Mouse (Mus musculus): ENCODE results near the gene 4933424G06Rik.

The 4933424G06Rik gene

GRCm38 (mm10) chr1:36709854-36710280, at the start of gene 4933424G06Rik:
Gene 4933424G06Rik, plus strand, starts transcription at chr1:36710149.
- CTCF ChIA-PET, result interaction anchor here in 3 of 4 experiments (0.6 to 3.8 kb wide), 10 partner anchors 9 to 199 kb away, joined by 3 to 26 read pairs (median 4); partner anchors contain the start of genes Ankrd39 (in 2 of the 3) and Fam178b (in 2 of the 3)

GRCm38 (mm10) chr1:36664457-36664856, 45.5 kb upstream of the 4933424G06Rik start:
- POLR2A ChIA-PET, result interaction anchor here in 2 of 4 experiments (0.7 to 1.3 kb wide), 7 partner anchors 20 to 136 kb away, joined by 3 to 4 read pairs (median 3); no protein-coding TSS in a partner anchor
- CTCF ChIA-PET, result interaction anchor here (0.7 to 2.7 kb wide), 7 partner anchors 16 to 432 kb away, joined by 3 to 15 read pairs (median 7); partner anchors contain the start of gene Ankrd39 (in 4 of the 4)

More at GRCm38 (mm10) chr1:36709854-36710280, at the start of gene 4933424G06Rik:
- POLR2A ChIA-PET, result interaction anchor here in 3 of 4 experiments (0.5 to 4.0 kb wide), 21 partner anchors 8 to 784 kb away, joined by 3 to 51 read pairs (median 4); partner anchors contain the start of genes Fam178b (in 3 of the 3), Cox5b (in 2 of the 3), Ankrd39 (in 1 of the 3) and Coa5 (in 1 of the 3)

GRCm38 (mm10) chr1:36665165-36665723, 44.7 kb upstream of the 4933424G06Rik start:
- POLR2A ChIA-PET, result interaction anchor here in 1 of 4 experiments (1.3 to 1.4 kb wide), 2 partner anchors 85 to 135 kb away, joined by 3 read pairs; no protein-coding TSS in a partner anchor
- CTCF ChIA-PET, result interaction anchor here in 3 of 4 experiments (1.2 to 2.7 kb wide), 4 partner anchors 19 to 118 kb away, joined by 3 to 15 read pairs (median 10); partner anchors contain the start of gene Ankrd39 (in 3 of the 3)

GRCm38 (mm10) chr1:36665934-36666333, 44.0 kb upstream of the 4933424G06Rik start:
- ChIA-PET POLR2A (interaction anchor here in 1 of 4 experiments (0.7 to 1.4 kb wide), 2 partner anchors 86 to 219 kb away, joined by 3 to 4 read pairs; no protein-coding TSS in a partner anchor), CTCF (interaction anchor here in 1 of 4 experiments (1.2 kb wide), 1 partner anchor 119 kb away, joined by 3 read pairs; the partner anchor contains the start of gene Ankrd39)

DNA sequence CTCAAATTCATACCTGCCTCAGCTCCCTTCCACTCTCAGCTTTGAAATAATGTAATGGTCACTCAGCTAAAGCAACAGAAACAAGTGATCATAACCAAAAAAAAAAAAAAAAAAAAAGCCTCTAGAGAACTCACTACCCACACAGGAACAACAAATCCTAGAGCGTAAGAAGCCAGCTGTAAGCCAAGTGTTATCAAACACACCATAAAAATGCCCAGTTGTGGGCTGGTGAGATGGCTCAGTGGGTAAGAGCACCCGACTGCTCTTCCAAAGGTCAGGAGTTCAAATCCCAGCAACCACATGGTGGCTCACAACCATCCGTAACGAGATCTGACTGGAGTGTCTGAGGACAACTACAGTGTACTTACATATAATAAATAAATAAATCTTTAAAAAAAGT, 41.9 kb upstream of the 4933424G06Rik start:
- ChIA-PET POLR2A (interaction anchor here in 2 of 4 experiments (0.6 to 6.3 kb wide), 3 partner anchors 15 to 94 kb away, joined by 3 to 37 read pairs (median 4); partner anchors contain the start of gene Fam178b (in 1 of the 2)), CTCF (interaction anchor here in 2 of 4 experiments (0.6 to 1.4 kb wide), 3 partner anchors 8 to 161 kb away, joined by 3 to 8 read pairs (median 4); partner anchors contain the start of gene Ankrd39 (in 1 of the 2))

DNA sequence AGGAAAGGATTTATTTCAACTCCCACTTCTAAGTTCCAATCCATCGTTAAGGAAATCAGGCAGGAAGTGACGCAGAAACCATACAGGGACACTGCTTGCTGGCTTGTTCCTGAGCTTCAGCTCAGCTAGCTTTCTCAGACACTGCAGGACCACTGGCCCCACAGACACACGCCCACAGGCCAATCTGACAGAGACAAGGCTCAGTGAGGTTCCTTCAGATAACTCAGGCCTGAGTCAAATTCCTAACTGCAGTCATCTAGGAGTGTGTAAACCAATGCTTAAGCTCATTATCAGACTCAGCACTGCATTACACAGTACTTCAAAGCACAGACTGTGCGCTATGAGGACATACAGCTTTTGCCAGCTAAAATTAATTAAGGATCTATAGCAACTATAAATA, 39.7 kb upstream of the 4933424G06Rik start:
- ChIA-PET POLR2A (interaction anchor here in 2 of 4 experiments (0.9 to 6.3 kb wide), 8 partner anchors 9 to 123 kb away, joined by 3 to 37 read pairs (median 4); partner anchors contain the start of genes Ankrd39 (in 1 of the 2) and Fam178b (in 1 of the 2)), CTCF (interaction anchor here (0.5 to 2.0 kb wide), 7 partner anchors 14 to 569 kb away, joined by 3 to 11 read pairs (median 4); partner anchors contain the start of gene Ankrd39 (in 3 of the 4))

GRCm38 (mm10) chr1:36671260-36671659, 38.7 kb upstream of the 4933424G06Rik start:
- CTCF ChIA-PET, result interaction anchor here in 1 of 4 experiments (1.8 to 2.0 kb wide), 2 partner anchors 13 to 124 kb away, joined by 5 to 11 read pairs; partner anchors contain the start of gene Ankrd39
- POLR2A ChIA-PET, result interaction anchor here in 2 of 4 experiments (0.9 to 6.3 kb wide), 6 partner anchors 9 to 124 kb away, joined by 3 to 37 read pairs (median 6); partner anchors contain the start of genes Fam178b (in 2 of the 2) and Ankrd39 (in 1 of the 2)

- CTCF ChIA-PET, result interaction anchor here in 2 of 4 experiments (0.7 to 1.4 kb wide), 3 partner anchors 11 to 126 kb away, joined by 3 to 5 read pairs (median 3); partner anchors contain the start of gene Ankrd39 (in 1 of the 2)
- POLR2A ChIA-PET, result interaction anchor here in 3 of 4 experiments (0.7 to 6.3 kb wide), 5 partner anchors 8 to 26 kb away, joined by 3 to 37 read pairs (median 4); partner anchors contain the start of gene Fam178b (in 3 of the 3)
Observed at GRCm38 (mm10) chr1:36672648-36673350, 37.1 kb upstream of the 4933424G06Rik start.

- ChIA-PET POLR2A (no interaction called here), CTCF (no interaction called here)
Observed at GRCm38 (mm10) chr1:36674936-36675335, 35.0 kb upstream of the 4933424G06Rik start.

GRCm38 (mm10) chr1:36680893-36681292, 29.1 kb upstream of the 4933424G06Rik start:
- ChIA-PET CTCF (interaction anchor here (0.5 to 5.0 kb wide), 14 partner anchors 10 to 413 kb away, joined by 3 to 131 read pairs (median 4); partner anchors contain the start of genes Ankrd39 (in 2 of the 4), Cox5b (in 1 of the 4) and Sema4c (in 1 of the 4)), POLR2A (interaction anchor here (0.6 to 4.4 kb wide), 27 partner anchors 9 to 905 kb away, joined by 3 to 37 read pairs (median 4); partner anchors contain the start of genes Cox5b (in 3 of the 4), Ankrd39 (in 2 of the 4) and Arid5a (in 1 of the 4))

DNA sequence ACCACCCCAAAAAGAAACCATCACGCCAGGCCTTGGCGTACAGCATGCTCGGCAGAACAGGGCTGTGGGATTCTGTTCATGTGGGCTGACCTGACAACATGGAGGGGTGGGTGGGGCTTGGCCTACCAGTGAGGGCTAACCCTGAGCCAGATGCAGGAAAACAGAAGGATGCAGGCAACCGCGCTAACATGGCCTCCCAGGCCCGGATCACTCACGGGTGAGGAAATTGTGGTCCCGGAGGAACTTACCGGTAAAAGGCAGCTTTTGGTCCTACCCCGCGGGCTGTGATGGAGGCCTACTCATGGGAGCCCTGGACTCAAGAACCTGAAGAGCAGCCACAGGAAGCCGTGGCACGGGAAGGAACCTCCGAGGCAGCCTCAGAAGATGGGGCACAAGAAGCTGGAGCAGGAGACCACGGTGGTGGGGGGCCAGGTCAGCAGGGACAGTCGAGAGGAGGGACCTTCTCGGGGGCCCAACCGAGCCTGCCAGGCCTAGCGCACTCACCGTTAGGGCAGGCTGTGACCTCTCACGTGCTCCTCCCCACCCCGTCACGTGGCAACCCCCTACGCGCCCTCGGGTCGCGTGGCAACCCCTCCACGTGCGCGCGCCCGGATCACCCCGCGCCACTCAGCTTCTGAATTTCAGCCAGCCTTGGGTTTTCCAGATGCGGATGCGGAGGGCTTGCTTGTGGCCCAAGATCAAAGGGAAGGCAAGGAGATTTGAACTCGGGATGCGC, 27.2 kb upstream of the 4933424G06Rik start, which contains the start of gene Fam178b:
Fam178b (minus strand) TSS at position 564 of the 736 bp plus-strand sequence.
- CTCF ChIA-PET, result interaction anchor here (0.6 to 5.0 kb wide), 19 partner anchors 15 to 1035 kb away, joined by 3 to 131 read pairs (median 5); partner anchors contain the start of genes Ankrd39 (in 4 of the 4), 4933424G06Rik (in 1 of the 4) and Sema4c (in 1 of the 4)
- POLR2A ChIA-PET, result interaction anchor here (0.7 to 4.4 kb wide), 29 partner anchors 8 to 375 kb away, joined by 3 to 37 read pairs (median 5); partner anchors contain the start of genes 4933424G06Rik (in 3 of the 4), Ankrd39 (in 3 of the 4), Cox5b (in 3 of the 4) and Arid5a (in 1 of the 4)

GRCm38 (mm10) chr1:36683810-36684467, 26.0 kb upstream of the 4933424G06Rik start:
- ChIA-PET POLR2A (interaction anchor here (0.6 to 4.4 kb wide), 46 partner anchors 7 to 819 kb away, joined by 3 to 37 read pairs (median 4); partner anchors contain the start of genes 4933424G06Rik (in 3 of the 4), Ankrd39 (in 3 of the 4), Cox5b (in 2 of the 4) and Arid5a (in 1 of the 4)), CTCF (interaction anchor here (0.6 to 5.0 kb wide), 59 partner anchors 11 to 952 kb away, joined by 3 to 131 read pairs (median 3); partner anchors contain the start of genes Ankrd39 (in 4 of the 4), Sema4c (in 2 of the 4), 4933424G06Rik (in 1 of the 4) and Cnnm3 (in 1 of the 4))

DNA sequence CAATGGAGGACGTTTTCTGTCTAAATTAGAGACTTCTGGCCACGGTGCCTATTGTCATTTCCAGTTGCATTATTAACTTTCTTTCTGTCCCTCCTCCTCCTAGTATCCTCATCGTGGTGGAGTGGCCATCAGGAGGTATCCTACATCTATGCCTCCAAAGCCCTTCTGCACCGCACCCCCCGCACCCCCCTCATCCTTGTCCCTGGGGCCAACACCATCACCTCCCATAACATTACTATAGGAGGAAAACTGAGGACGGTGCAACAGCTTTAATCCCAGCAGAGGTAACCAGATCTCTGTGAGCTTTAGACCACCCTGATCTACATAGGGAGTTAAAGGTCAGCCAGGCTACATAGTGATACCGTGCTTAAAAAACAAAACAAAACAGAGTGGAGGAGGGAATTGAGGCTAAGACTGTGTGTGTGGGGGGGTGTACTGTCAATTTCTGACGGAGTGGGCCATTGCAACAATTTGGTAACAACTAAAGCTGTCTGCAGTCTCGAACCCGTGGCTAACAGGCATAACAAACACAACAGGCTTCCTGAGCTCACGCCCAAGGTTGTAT, 19.2 kb upstream of the 4933424G06Rik start:
- ChIA-PET POLR2A (interaction anchor here in 3 of 4 experiments (0.6 to 4.5 kb wide), 18 partner anchors 8 to 485 kb away, joined by 3 to 25 read pairs (median 4); partner anchors contain the start of genes Fam178b (in 3 of the 3), 4933424G06Rik (in 2 of the 3) and Ankrd39 (in 1 of the 3)), CTCF (interaction anchor here in 3 of 4 experiments (0.5 to 1.4 kb wide), 8 partner anchors 10 to 180 kb away, joined by 3 to 10 read pairs (median 4); partner anchors contain the start of gene Ankrd39 (in 2 of the 3))

GRCm38 (mm10) chr1:36691271-36692155, 18.4 kb upstream of the 4933424G06Rik start, which contains the start of gene Cox5b:
Gene Cox5b, plus strand, starts transcription at chr1:36691449.
- CTCF ChIA-PET, result interaction anchor here in 3 of 4 experiments (0.7 to 1.4 kb wide), 7 partner anchors 11 to 180 kb away, joined by 3 to 10 read pairs (median 4); partner anchors contain the start of gene Ankrd39 (in 2 of the 3)

More at GRCm38 (mm10) chr1:36691271-36692155, 18.4 kb upstream of the 4933424G06Rik start, which contains the start of gene Cox5b:
- POLR2A ChIA-PET, result interaction anchor here in 3 of 4 experiments (0.6 to 4.5 kb wide), 16 partner anchors 8 to 241 kb away, joined by 3 to 25 read pairs (median 4); partner anchors contain the start of genes Fam178b (in 3 of the 3), 4933424G06Rik (in 2 of the 3), Ankrd39 (in 1 of the 3) and Sema4c (in 1 of the 3)

All from embryonic stem cell, embryonic (primary cell).